Mouse (Mus musculus): ENCODE results near the gene Pou2f2. TPM values are rescaled to one million over a fixed set of nuclear protein-coding genes. Genes with fewer than 3 reads are reported as not detected.

Pou2f2 gene
- polyA plus RNA-seq, 1 experiment from 2014 or later = 2.3 TPM

GRCm38 (mm10) chr7:25150151-25150663 is 29.3 kb downstream of the Pou2f2 start:
- no peak overlapping the region for H3K27ac ChIP-seq (ENCODE audit: low read length)
- no peak for ATAC-seq (ENCODE audit: insufficient number of reproducible peaks, insufficient read depth, low FRiP score, low read depth)
- no peak overlapping the region for H3K4me2 ChIP-seq (replicated peaks; ENCODE audit: low read depth, low read length)
- H3K36me3 ChIP-seq (ENCODE audit: control insufficient read depth, insufficient read depth, low read length) = no peaks in the 10 kb centered on the region
- H3K4me1 ChIP-seq (ENCODE audit: control insufficient read depth, insufficient read depth, low read length) = peaks cover 14% of the 10 kb centered on the region
- H3K4me3 ChIP-seq (ENCODE audit: low read depth, low read length) = no peak overlapping the region
- whole genome bisulfite sequencing = under 1% methylated on average over 7 of the region's 18 CpGs
- H3K9me3 ChIP-seq (ENCODE audit: control insufficient read depth, low read depth, low read length) = no peaks in the 10 kb centered on the region
- 0 out of 2 replicates have a peak, but pooled peaks cover 3% of the 10 kb centered on the region for H3K27me3 ChIP-seq (ENCODE audit: control insufficient read depth, insufficient read depth, low read length)
- H3K9ac ChIP-seq (replicated peaks; ENCODE audit: low read depth, low read length) = no peak overlapping the region; the same call in 1 of the 2 replicates

- ATAC-seq (ENCODE audit: insufficient number of reproducible peaks, insufficient read depth, low FRiP score, low read depth) = no peak
- Histone ChIP-seq H3K4me2 (replicated peaks; ENCODE audit: low read depth, low read length) (no peak overlapping the region), H3K4me1 (ENCODE audit: control insufficient read depth, insufficient read depth, low read length) (peaks cover 5% of the 10 kb centered on the region), H3K27ac (ENCODE audit: low read length) (no peak overlapping the region), H3K9me3 (ENCODE audit: control insufficient read depth, low read depth, low read length) (no peaks in the 10 kb centered on the region), H3K4me3 (ENCODE audit: low read depth, low read length) (no peak overlapping the region), H3K27me3 (ENCODE audit: control insufficient read depth, insufficient read depth, low read length) (0 out of 2 replicates have a peak, but pooled peaks cover 2% of the 10 kb centered on the region), H3K36me3 (ENCODE audit: control insufficient read depth, insufficient read depth, low read length) (no peaks in the 10 kb centered on the region), H3K9ac (replicated peaks; ENCODE audit: low read depth, low read length) (no peak overlapping the region)
- WGBS = 11% methylated on average over 10 of the region's 10 CpGs
Measured at GRCm38 (mm10) chr7:25145896-25146295, 33.6 kb downstream of the Pou2f2 start.

GRCm38 (mm10) chr7:25141761-25142160 is 37.8 kb downstream of the Pou2f2 start:
- H3K27ac ChIP-seq (ENCODE audit: low read length) = no peak overlapping the region
- ATAC-seq (ENCODE audit: insufficient number of reproducible peaks, insufficient read depth, low FRiP score, low read depth) = no peak

GRCm38 (mm10) chr7:25137553-25137952 is 42.0 kb downstream of the Pou2f2 start:
- Histone ChIP-seq H3K4me1 (ENCODE audit: control insufficient read depth, insufficient read depth, low read length) (no peaks in the 10 kb centered on the region), H3K27ac (ENCODE audit: low read length) (no peak overlapping the region), H3K4me3 (ENCODE audit: low read depth, low read length) (no peak overlapping the region), H3K4me2 (replicated peaks; ENCODE audit: low read depth, low read length) (no peak overlapping the region), H3K27me3 (ENCODE audit: control insufficient read depth, insufficient read depth, low read length) (peaks cover 14% of the 10 kb centered on the region), H3K9me3 (ENCODE audit: control insufficient read depth, low read depth, low read length) (no peaks in the 10 kb centered on the region), H3K9ac (replicated peaks; ENCODE audit: low read depth, low read length) (no peak overlapping the region), H3K36me3 (ENCODE audit: control insufficient read depth, insufficient read depth, low read length) (no peaks in the 10 kb centered on the region)
- ATAC-seq (ENCODE audit: insufficient number of reproducible peaks, insufficient read depth, low FRiP score, low read depth) = no peak
- 46% methylated on average over 3 of the region's 3 CpGs for WGBS

More at GRCm38 (mm10) chr7:25141761-25142160, 37.8 kb downstream of the Pou2f2 start:
- Histone ChIP-seq H3K4me2 (replicated peaks; ENCODE audit: low read depth, low read length) (no peak overlapping the region), H3K36me3 (ENCODE audit: control insufficient read depth, insufficient read depth, low read length) (no peaks in the 10 kb centered on the region), H3K4me1 (ENCODE audit: control insufficient read depth, insufficient read depth, low read length) (no peaks in the 10 kb centered on the region), H3K9ac (replicated peaks; ENCODE audit: low read depth, low read length) (no peak overlapping the region), H3K27me3 (ENCODE audit: control insufficient read depth, insufficient read depth, low read length) (no peaks in the 10 kb centered on the region), H3K4me3 (ENCODE audit: low read depth, low read length) (no peak overlapping the region), H3K9me3 (ENCODE audit: control insufficient read depth, low read depth, low read length) (no peaks in the 10 kb centered on the region)
- WGBS = under 1% methylated on average over 5 of the region's 5 CpGs

- Histone ChIP-seq H3K27ac (ENCODE audit: low read length) (no peak overlapping the region), H3K27me3 (ENCODE audit: control insufficient read depth, insufficient read depth, low read length) (peaks cover 21% of the 10 kb centered on the region), H3K9me3 (ENCODE audit: control insufficient read depth, low read depth, low read length) (no peaks in the 10 kb centered on the region), H3K36me3 (ENCODE audit: control insufficient read depth, insufficient read depth, low read length) (no peaks in the 10 kb centered on the region), H3K4me3 (ENCODE audit: low read depth, low read length) (no peak overlapping the region), H3K4me2 (replicated peaks; ENCODE audit: low read depth, low read length) (peak overlapping the region; percentile 36), H3K9ac (replicated peaks; ENCODE audit: low read depth, low read length) (no peak overlapping the region), H3K4me1 (ENCODE audit: control insufficient read depth, insufficient read depth, low read length) (no peaks in the 10 kb centered on the region)
- 7% methylated on average over 38 of the region's 38 CpGs for WGBS
- ATAC-seq (ENCODE audit: insufficient number of reproducible peaks, insufficient read depth, low FRiP score, low read depth) = peak; percentile 66; the same call in 1 of the 2 replicates
Measured at GRCm38 (mm10) chr7:25133092-25134049, 46.2 kb downstream of the Pou2f2 start.

GRCm38 (mm10) chr7:25132318-25132960 is 47.1 kb downstream of the Pou2f2 start:
- no peak for ATAC-seq (ENCODE audit: insufficient number of reproducible peaks, insufficient read depth, low FRiP score, low read depth)
- WGBS = 6% methylated on average over 25 of the region's 25 CpGs
- H3K27me3 ChIP-seq (ENCODE audit: control insufficient read depth, insufficient read depth, low read length) = peaks cover 21% of the 10 kb centered on the region
- H3K27ac ChIP-seq (ENCODE audit: low read length) = no peak overlapping the region
- H3K4me2 ChIP-seq (replicated peaks; ENCODE audit: low read depth, low read length) = no peak overlapping the region
- H3K36me3 ChIP-seq (ENCODE audit: control insufficient read depth, insufficient read depth, low read length) = no peaks in the 10 kb centered on the region
- no peak overlapping the region for H3K4me3 ChIP-seq (ENCODE audit: low read depth, low read length)
- H3K9ac ChIP-seq (replicated peaks; ENCODE audit: low read depth, low read length) = no peak overlapping the region
- no peaks in the 10 kb centered on the region for H3K9me3 ChIP-seq (ENCODE audit: control insufficient read depth, low read depth, low read length)
- H3K4me1 ChIP-seq (ENCODE audit: control insufficient read depth, insufficient read depth, low read length) = no peaks in the 10 kb centered on the region

- H3K27me3 ChIP-seq (ENCODE audit: control insufficient read depth, insufficient read depth, low read length) = peaks cover 21% of the 10 kb centered on the region
- 86% methylated on average over 11 of the region's 11 CpGs for WGBS
- H3K4me2 ChIP-seq (replicated peaks; ENCODE audit: low read depth, low read length) = no peak overlapping the region
- H3K9me3 ChIP-seq (ENCODE audit: control insufficient read depth, low read depth, low read length) = no peaks in the 10 kb centered on the region
- H3K27ac ChIP-seq (ENCODE audit: low read length) = no peak overlapping the region
- no peak overlapping the region for H3K4me3 ChIP-seq (ENCODE audit: low read depth, low read length)
- no peak for ATAC-seq (ENCODE audit: insufficient number of reproducible peaks, insufficient read depth, low FRiP score, low read depth)
- H3K36me3 ChIP-seq (ENCODE audit: control insufficient read depth, insufficient read depth, low read length) = no peaks in the 10 kb centered on the region
- no peaks in the 10 kb centered on the region for H3K4me1 ChIP-seq (ENCODE audit: control insufficient read depth, insufficient read depth, low read length)
- no peak overlapping the region for H3K9ac ChIP-seq (replicated peaks; ENCODE audit: low read depth, low read length)
Measured at GRCm38 (mm10) chr7:25131247-25131646, 48.3 kb downstream of the Pou2f2 start.

GRCm38 (mm10) chr7:25130565-25130964 is 49.0 kb downstream of the Pou2f2 start:
- Histone ChIP-seq H3K27ac (ENCODE audit: low read length) (no peak overlapping the region), H3K9ac (replicated peaks; ENCODE audit: low read depth, low read length) (no peak overlapping the region), H3K27me3 (ENCODE audit: control insufficient read depth, insufficient read depth, low read length) (peaks cover 21% of the 10 kb centered on the region), H3K4me3 (ENCODE audit: low read depth, low read length) (no peak overlapping the region), H3K4me2 (replicated peaks; ENCODE audit: low read depth, low read length) (no peak overlapping the region), H3K9me3 (ENCODE audit: control insufficient read depth, low read depth, low read length) (no peaks in the 10 kb centered on the region), H3K4me1 (ENCODE audit: control insufficient read depth, insufficient read depth, low read length) (no peaks in the 10 kb centered on the region), H3K36me3 (ENCODE audit: control insufficient read depth, insufficient read depth, low read length) (no peaks in the 10 kb centered on the region)
- WGBS = 80% methylated on average over 11 of the region's 11 CpGs
- ATAC-seq (ENCODE audit: insufficient number of reproducible peaks, insufficient read depth, low FRiP score, low read depth) = no peak
